Mouse (Mus musculus): ENCODE data around the gene Myo16.

Gene Myo16

GRCm38 (mm10) chr8:10303992-10304391, 150.3 kb downstream of the Myo16 start:
- no peak for DNase-seq (ENCODE audit: low spot score)

- DNase-seq (ENCODE audit: low spot score), result no peak
These were observed 151.0 kb downstream of the Myo16 start for GRCm38 (mm10) chr8:10304721-10305120.

GRCm38 (mm10) chr8:10307345-10307744, 153.6 kb downstream of the Myo16 start:
- peak; percentile 10 for DNase-seq (ENCODE audit: low spot score)

GRCm38 (mm10) chr8:10307770-10308476, 154.2 kb downstream of the Myo16 start:
- DNase-seq (ENCODE audit: low spot score), result peak; percentile 9

- no peak for DNase-seq (ENCODE audit: low spot score)
These were observed 156.8 kb downstream of the Myo16 start for GRCm38 (mm10) chr8:10310470-10310869.

GRCm38 (mm10) chr8:10312316-10312715, 158.6 kb downstream of the Myo16 start:
- DNase-seq (ENCODE audit: low spot score), result no peak

- DNase-seq (ENCODE audit: low spot score), result no peak
These were observed 162.5 kb downstream of the Myo16 start for GRCm38 (mm10) chr8:10316201-10316600.

GRCm38 (mm10) chr8:10318103-10318502, 164.4 kb downstream of the Myo16 start:
- no peak for DNase-seq (ENCODE audit: low spot score)

GRCm38 (mm10) chr8:10350451-10350850, 196.7 kb downstream of the Myo16 start:
- no peak for DNase-seq (ENCODE audit: low spot score)

GRCm38 (mm10) chr8:10358711-10359110, 205.0 kb downstream of the Myo16 start:
- no peak for DNase-seq (ENCODE audit: low spot score)

- DNase-seq (ENCODE audit: low spot score), result no peak
These were observed 209.2 kb downstream of the Myo16 start for GRCm38 (mm10) chr8:10362949-10363348.

GRCm38 (mm10) chr8:10363654-10364406, 210.1 kb downstream of the Myo16 start:
- no peak for DNase-seq (ENCODE audit: low spot score)

GRCm38 (mm10) chr8:10366141-10366540, 212.4 kb downstream of the Myo16 start:
- no peak for DNase-seq (ENCODE audit: low spot score)

GRCm38 (mm10) chr8:10372571-10372970, 218.9 kb downstream of the Myo16 start:
- DNase-seq (ENCODE audit: low spot score), result no peak

GRCm38 (mm10) chr8:10387143-10387542, 233.4 kb downstream of the Myo16 start:
- DNase-seq (ENCODE audit: low spot score), result no peak

- DNase-seq (ENCODE audit: low spot score), result no peak
These were observed 237.5 kb downstream of the Myo16 start for GRCm38 (mm10) chr8:10391096-10391683.

GRCm38 (mm10) chr8:10391913-10392312, 238.2 kb downstream of the Myo16 start:
- DNase-seq (ENCODE audit: low spot score), result no peak

GRCm38 (mm10) chr8:10394506-10394905, 240.8 kb downstream of the Myo16 start:
- DNase-seq (ENCODE audit: low spot score), result no peak

GRCm38 (mm10) chr8:10395146-10395545, 241.4 kb downstream of the Myo16 start:
- no peak for DNase-seq (ENCODE audit: low spot score)

- DNase-seq (ENCODE audit: low spot score), result peak; percentile 89
These were observed 248.9 kb downstream of the Myo16 start for GRCm38 (mm10) chr8:10402606-10403005.

- peak; percentile 83 for DNase-seq (ENCODE audit: low spot score)
These were observed 251.8 kb downstream of the Myo16 start for GRCm38 (mm10) chr8:10405469-10405868.

GRCm38 (mm10) chr8:10409043-10409442, 255.3 kb downstream of the Myo16 start:
- no peak for DNase-seq (ENCODE audit: low spot score)

- no peak for DNase-seq (ENCODE audit: low spot score)
These were observed 257.8 kb downstream of the Myo16 start for GRCm38 (mm10) chr8:10411511-10411910.
